Mouse (Mus musculus): Measurements from ENCODE around the gene E4f1. TPM values are rescaled to one million over a fixed set of nuclear protein-coding genes. Genes with fewer than 3 reads are reported as not detected.
A peak's percentile ranks its signal among the peaks of the same experiment; 100 is the strongest.
"Not testable (repeated sequence)": the region's sequence is repeated elsewhere in the genome, so short reads cannot be mapped to it uniquely, and the experiment has no call there.

The E4f1 gene
- polyA plus RNA-seq, 1 experiment from 2014 or later: 37.9 TPM

DNA sequence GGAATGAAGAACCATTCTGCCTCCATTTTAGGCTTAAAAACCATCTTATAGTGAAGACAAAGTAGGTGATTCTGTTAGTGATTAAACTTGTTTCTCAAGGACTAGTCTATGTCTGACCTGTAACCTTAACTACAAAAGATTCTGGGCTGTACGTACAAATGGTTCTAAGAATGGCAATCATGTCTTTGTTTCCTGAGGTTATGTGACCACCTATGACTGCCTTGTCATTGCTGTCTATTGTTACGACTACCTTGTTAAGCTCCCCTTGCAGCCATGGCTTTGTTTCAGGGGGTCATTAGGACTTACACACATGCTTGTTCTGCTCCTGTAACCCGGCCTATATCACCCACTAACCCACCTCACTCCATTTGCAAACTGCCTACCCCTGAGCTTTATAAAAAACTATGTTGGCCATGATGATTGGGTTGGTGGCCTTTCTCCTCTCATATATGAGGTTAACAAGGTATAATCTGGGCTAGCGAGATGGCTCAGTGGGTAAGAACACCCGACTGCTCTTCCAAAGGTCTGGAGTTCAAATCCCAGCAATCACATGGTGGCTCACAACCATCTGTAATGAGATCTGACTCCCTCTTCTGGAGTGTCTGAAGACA, 1.4 kb downstream of the E4f1 start:
- WGBS: 89% methylated on average over 5 of the region's 5 CpGs
- Histone ChIP-seq H3K4me2 (replicated peaks) (no peak overlapping the region), H3K27ac (no peak overlapping the region), H3K4me3 (no peak overlapping the region), H3K4me1 (peaks cover 30% of the 10 kb centered on the region), H3K27me3 (replicated peaks) (no peaks in the 10 kb centered on the region), H3K36me3 (peaks cover 3% of the 10 kb centered on the region), H3K9me3 (no peaks in the 10 kb centered on the region), H3K9ac (no peak overlapping the region)
- ATAC-seq (ENCODE audit: low FRiP score, low read depth): no peak

DNA sequence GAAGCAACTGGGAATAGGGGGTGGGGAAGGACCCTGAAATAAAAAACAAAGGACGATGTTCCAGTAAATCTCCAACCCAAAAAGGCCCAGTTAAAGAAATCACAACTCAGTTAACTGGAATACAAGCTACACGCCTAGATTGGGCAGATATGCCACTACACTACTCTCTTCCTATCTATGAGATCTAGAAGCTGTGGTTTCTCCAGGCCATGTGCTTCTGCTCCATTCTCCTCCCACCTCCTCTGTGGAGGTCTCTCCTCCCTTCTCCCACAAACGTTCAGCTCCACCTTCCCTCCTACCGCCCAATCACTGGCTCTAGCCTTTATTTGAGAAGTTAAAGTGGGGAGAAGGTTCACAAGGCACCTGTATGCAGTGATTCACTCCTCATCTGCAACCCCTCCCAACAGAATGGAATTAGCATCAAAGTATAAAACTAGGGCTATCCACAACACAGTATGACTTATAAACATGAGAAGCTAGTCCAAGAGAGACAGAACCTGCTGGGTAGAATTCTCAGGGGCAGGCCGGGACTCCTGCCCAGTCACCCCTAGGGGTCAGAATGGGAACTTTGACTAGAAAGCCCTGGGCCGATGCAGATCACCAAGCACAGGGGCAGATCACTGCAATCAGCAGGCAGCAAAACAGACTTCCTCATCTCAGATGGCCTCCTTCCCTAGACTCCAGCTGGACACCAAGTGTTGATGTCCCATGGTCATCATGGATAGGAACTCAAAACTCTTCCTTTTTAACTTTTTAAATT, 6.6 kb downstream of the E4f1 start:
- Histone ChIP-seq H3K4me1 (no peaks in the 10 kb centered on the region), H3K4me2 (replicated peaks) (no peak overlapping the region), H3K27me3 (replicated peaks) (no peaks in the 10 kb centered on the region), H3K27ac (no peak overlapping the region), H3K9me3 (no peaks in the 10 kb centered on the region), H3K36me3 (no peaks in the 10 kb centered on the region), H3K4me3 (no peak overlapping the region), H3K9ac (no peak overlapping the region)
- ATAC-seq (ENCODE audit: low FRiP score, low read depth): no peak
- 61% methylated on average over 6 of the region's 6 CpGs for WGBS

DNA sequence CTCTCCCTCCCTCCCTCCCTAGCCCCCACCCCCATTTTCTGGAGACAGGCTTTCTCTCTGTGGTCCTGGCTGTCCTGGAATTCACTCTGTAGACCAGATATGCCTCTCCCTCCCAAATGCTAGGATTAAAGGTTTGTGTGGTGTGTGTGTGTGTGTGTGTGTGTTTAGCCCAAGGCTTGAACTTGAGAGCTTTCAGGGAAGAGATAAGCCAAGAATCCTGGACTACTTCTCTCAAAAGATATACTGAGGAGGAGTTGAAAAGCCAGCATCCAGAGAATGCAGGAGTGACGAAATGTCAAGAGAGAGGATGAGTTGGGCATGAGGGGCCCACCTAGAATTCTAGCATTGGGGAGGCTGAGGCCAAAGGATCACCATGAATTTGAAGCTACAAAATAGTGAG, 7.2 kb downstream of the E4f1 start:
- 81% methylated on average over 1 of the region's 1 CpGs for WGBS
- H3K27ac ChIP-seq: no peak overlapping the region
- ATAC-seq (ENCODE audit: low FRiP score, low read depth): no peak
- H3K9ac ChIP-seq: no peak overlapping the region
- H3K4me2 ChIP-seq (replicated peaks): no peak overlapping the region
- no peaks in the 10 kb centered on the region for H3K27me3 ChIP-seq (replicated peaks)
- no peaks in the 10 kb centered on the region for H3K36me3 ChIP-seq
- H3K4me1 ChIP-seq: no peaks in the 10 kb centered on the region
- no peak overlapping the region for H3K4me3 ChIP-seq
- H3K9me3 ChIP-seq: no peaks in the 10 kb centered on the region

DNA sequence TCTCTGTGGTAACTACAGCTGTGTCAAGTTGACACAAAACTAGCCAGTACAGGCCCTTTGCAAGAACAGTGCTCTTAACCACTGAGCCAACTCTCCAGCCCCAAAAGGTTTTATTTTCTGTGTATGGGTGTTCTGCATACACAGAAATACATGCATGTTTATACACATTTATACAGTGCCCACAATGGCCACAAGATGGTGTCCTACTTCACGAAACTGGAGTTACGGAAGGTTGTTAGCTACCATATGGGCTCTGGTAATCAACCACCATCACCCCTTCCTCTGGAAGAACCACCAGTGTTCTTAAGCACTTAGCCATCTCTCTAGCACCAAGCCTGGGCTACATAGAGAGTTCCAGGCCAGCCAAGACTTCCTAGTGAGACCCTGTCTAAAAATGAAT, 8.5 kb downstream of the E4f1 start:
- Histone ChIP-seq H3K27me3 (replicated peaks) (no peaks in the 10 kb centered on the region), H3K9ac (no peak overlapping the region), H3K9me3 (no peaks in the 10 kb centered on the region), H3K36me3 (no peaks in the 10 kb centered on the region), H3K4me3 (no peak overlapping the region), H3K4me1 (no peaks in the 10 kb centered on the region), H3K27ac (no peak overlapping the region), H3K4me2 (replicated peaks) (no peak overlapping the region)
- ATAC-seq (ENCODE audit: low FRiP score, low read depth): no peak
- WGBS: 73% methylated on average over 2 of the region's 2 CpGs

DNA sequence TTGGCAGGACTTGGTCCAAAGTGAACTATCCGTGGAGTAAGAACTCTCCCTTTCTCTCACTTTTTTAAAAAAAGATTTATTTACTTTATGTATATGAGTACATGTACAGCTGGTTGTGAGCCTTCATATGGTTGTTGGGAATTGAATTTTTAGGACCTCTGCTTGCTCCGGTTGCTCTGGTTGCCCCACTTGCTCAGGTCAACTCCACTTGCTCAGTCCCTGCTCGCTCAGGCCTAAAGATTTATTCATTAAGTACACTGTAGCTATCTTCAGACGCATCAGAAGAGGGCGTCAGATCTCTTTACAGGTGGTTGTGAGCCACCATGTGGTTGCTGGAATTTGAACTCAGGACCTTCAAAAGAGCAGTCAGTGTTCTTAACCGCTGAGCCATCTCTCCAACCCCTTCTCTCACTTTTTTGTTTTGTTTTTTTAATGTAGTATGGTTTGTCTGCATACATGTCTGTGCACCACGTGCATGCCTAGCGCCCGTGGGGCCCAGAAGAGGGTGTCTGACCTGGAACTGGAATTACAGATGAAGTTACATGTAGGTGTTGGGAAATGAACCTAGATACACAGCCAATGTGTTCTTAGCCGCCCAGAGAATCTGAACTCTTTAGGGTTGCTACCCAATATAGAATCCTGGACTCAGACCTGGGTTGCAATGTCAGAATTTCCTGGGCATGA, 14.4 kb downstream of the E4f1 start:
- Histone ChIP-seq H3K4me2 (replicated peaks) (peak overlapping the region; percentile 86), H3K36me3 (peaks cover 12% of the 10 kb centered on the region), H3K4me1 (peaks cover 13% of the 10 kb centered on the region)
- WGBS: 56% methylated on average over 10 of the region's 10 CpGs
- not testable (repeated sequence) for H3K9ac ChIP-seq; H3K27me3 ChIP-seq (replicated peaks); H3K4me3 ChIP-seq; H3K27ac ChIP-seq; H3K9me3 ChIP-seq
- 0 out of 2 replicates have a peak, but pooled peaks have one; percentile 10 for ATAC-seq (ENCODE audit: low FRiP score, low read depth)

DNA sequence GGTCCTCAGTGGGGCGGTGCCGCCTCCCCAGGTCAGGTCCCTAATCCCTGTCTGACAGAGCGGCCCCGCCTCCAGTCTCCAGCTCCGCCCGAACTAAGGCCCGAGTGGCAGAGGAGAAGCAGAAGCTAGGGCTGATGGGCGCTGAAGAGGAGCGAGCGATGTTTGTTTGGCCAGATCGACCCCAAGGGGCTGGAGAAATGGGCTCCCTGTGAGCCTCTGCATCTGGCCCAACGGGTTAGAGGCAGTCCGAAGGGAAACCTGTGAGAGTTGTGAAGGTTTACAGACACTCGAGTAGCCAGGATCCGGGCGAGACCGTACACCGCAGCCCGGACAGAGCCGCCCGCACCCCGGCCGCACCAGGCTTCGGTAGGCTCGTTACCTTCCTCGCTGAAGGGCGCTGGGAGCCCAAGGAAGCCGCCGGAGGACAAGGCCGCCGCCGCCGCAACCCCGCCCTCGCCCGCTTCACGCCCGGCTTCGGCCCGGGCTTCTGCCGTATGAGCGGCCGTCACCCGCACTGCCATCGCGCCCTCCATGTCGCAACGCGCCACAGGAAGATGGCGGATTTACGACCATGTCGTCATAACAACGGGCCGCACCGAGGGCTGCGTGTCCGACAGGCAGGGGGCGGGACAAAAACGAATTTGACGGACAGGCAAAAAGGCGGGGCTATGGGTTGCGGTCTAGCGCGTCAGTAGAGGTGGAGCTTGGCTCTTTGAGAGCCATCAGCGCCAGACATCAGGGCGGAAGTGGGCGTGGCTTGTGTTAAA, 15.2 kb downstream of the E4f1 start:
- H3K4me2 ChIP-seq (replicated peaks): peak overlapping the region; percentile 86
- peaks cover 16% of the 10 kb centered on the region for H3K36me3 ChIP-seq
- H3K27me3 ChIP-seq (replicated peaks): no peaks in the 10 kb centered on the region
- H3K27ac ChIP-seq: peak overlapping the region; percentile 81
- ATAC-seq (ENCODE audit: low FRiP score, low read depth): peak; percentile 94
- H3K9ac ChIP-seq: peak overlapping the region; percentile 81
- peaks cover 13% of the 10 kb centered on the region for H3K4me1 ChIP-seq
- peak overlapping the region; percentile 77 for H3K4me3 ChIP-seq
- H3K9me3 ChIP-seq: no peaks in the 10 kb centered on the region
- under 1% methylated on average over 67 of the region's 67 CpGs for WGBS

DNA sequence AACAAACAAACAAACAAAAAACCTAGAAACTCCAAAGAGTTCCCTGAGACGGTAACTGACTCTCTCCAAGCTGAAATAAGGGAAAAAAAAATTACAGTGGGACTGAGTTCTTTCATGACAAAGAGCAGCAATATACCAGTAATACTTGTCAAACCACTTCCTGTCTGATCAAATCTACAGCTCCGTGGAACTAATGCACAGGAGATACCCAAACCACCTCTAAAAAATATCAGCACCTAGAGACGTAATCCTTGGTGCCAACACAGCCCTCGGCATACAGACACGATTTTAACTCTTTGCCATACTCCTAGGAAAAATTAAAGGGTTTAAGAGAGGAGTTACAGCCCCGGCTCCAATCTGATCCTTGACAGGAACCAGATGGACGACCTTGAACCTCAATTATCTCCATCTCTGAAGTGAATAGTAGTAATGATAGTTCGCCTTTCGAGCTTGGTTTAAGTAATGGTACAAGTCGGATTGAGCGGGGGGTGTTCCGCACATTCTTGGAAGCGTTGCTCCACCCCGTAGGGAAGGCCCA, 15.8 kb downstream of the E4f1 start:
- Histone ChIP-seq H3K4me3 (peak overlapping the region; percentile 77), H3K4me1 (peaks cover 13% of the 10 kb centered on the region), H3K9me3 (no peaks in the 10 kb centered on the region), H3K27me3 (replicated peaks) (no peaks in the 10 kb centered on the region), H3K4me2 (replicated peaks) (peak overlapping the region; percentile 86), H3K36me3 (peaks cover 23% of the 10 kb centered on the region), H3K27ac (peak overlapping the region; percentile 81; the same call in 1 of the 2 replicates), H3K9ac (peak overlapping the region; percentile 81)
- WGBS: 10% methylated on average over 14 of the region's 14 CpGs
- ATAC-seq (ENCODE audit: low FRiP score, low read depth): no peak

DNA sequence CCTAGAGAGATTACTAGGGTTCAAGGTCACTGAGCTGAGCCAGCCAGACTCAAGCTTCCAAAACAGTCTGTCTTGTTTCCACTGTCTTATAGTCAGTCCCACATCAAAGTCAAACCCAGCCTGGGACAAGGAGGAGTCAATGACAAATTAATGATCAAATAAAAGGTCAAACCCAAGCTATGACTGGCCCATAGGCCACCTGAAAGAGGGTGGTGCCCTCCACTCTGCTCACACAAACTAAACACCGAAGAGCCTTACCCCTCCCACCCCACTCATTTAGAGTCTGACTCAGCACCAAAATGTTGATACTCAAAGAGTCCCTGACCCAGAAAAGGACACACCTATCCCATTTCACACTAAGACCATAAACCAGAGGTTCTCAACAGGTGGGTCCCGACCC, 16.7 kb downstream of the E4f1 start:
- Histone ChIP-seq H3K4me3 (no peak overlapping the region), H3K27me3 (replicated peaks) (no peaks in the 10 kb centered on the region), H3K36me3 (peaks cover 32% of the 10 kb centered on the region), H3K4me1 (peaks cover 13% of the 10 kb centered on the region), H3K27ac (no peak overlapping the region), H3K4me2 (replicated peaks) (peak overlapping the region; percentile 86), H3K9ac (no peak overlapping the region), H3K9me3 (no peaks in the 10 kb centered on the region)
- ATAC-seq (ENCODE audit: low FRiP score, low read depth): no peak
- WGBS: 92% methylated on average over 2 of the region's 2 CpGs

DNA sequence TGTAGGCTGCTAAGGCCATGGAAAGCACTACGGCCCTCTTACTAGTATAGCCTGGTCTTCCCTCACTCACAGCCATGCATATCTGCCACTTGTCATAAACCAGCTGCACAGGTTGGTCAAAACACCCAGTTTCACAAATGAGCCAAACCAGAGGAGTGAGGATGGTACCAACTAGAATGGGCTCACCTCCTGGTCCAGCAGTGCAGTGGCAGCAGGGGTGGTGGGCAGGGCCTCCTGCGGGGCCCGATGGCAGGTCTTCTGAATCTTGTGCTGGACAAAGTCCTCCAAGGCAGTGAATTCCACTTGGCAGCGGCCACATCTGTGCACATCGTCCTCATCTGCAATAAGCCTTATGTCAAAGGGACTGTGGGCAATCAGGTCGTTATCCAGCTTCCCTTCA, 18.9 kb downstream of the E4f1 start:
- Histone ChIP-seq H3K9ac (no peak overlapping the region), H3K4me1 (peaks cover 13% of the 10 kb centered on the region), H3K9me3 (no peaks in the 10 kb centered on the region), H3K4me2 (replicated peaks) (no peak overlapping the region), H3K36me3 (peaks cover 53% of the 10 kb centered on the region), H3K27me3 (replicated peaks) (no peaks in the 10 kb centered on the region), H3K27ac (no peak overlapping the region), H3K4me3 (no peak overlapping the region)
- no peak for ATAC-seq (ENCODE audit: low FRiP score, low read depth)
- WGBS: 95% methylated on average over 6 of the region's 6 CpGs

DNA sequence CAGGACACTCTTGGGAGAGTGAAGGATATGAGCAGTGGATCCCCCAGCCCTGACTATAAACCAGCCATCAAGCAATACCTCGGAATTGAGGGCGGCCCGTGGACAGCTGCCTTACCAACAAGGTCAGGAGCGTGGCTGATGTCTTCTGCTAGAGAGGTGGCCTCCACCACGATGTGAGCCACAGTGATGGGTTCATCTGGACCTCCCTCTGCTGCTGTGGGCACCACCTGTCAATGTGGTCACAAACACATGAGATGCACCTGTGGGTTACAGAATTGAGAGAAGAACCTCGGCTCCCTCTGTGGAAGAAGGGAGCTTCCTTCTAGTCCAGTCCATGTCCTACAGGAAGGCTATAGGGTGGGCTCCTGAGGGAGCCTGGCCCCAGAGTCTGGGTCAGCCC, 20.6 kb downstream of the E4f1 start:
- Histone ChIP-seq H3K9me3 (no peaks in the 10 kb centered on the region), H3K9ac (no peak overlapping the region), H3K36me3 (peaks cover 71% of the 10 kb centered on the region), H3K4me2 (replicated peaks) (no peak overlapping the region), H3K27me3 (replicated peaks) (no peaks in the 10 kb centered on the region), H3K27ac (no peak overlapping the region), H3K4me1 (peaks cover 12% of the 10 kb centered on the region), H3K4me3 (no peak overlapping the region)
- no peak for ATAC-seq (ENCODE audit: low FRiP score, low read depth)
- WGBS: 94% methylated on average over 6 of the region's 6 CpGs

DNA sequence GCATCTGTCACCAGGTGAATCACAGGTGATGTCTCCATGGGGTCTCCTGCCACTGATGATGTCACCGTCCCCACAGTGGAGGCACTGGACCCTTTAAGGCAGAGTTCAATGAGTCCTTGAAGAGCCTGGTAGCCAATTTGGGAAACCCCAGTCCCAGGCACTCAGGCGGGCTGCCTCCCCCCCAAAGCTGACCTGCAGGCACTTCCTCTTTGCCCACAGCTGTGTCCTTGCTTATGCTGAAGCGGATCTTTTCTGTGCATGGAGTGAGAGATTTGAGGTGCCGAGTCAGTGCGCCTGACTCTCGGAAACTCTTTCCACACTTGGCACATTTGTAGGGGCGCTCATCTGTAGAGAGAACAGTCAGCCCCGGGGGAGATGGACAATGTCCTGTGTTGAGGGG, 23.5 kb downstream of the E4f1 start:
- no peak overlapping the region for H3K9ac ChIP-seq
- H3K9me3 ChIP-seq: no peaks in the 10 kb centered on the region
- H3K27me3 ChIP-seq (replicated peaks): no peaks in the 10 kb centered on the region
- no peak for ATAC-seq (ENCODE audit: low FRiP score, low read depth)
- peaks cover 97% of the 10 kb centered on the region for H3K36me3 ChIP-seq
- H3K4me3 ChIP-seq: no peak overlapping the region
- no peaks in the 10 kb centered on the region for H3K4me1 ChIP-seq
- H3K4me2 ChIP-seq (replicated peaks): no peak overlapping the region
- no peak overlapping the region for H3K27ac ChIP-seq
- WGBS: 97% methylated on average over 8 of the region's 8 CpGs

DNA sequence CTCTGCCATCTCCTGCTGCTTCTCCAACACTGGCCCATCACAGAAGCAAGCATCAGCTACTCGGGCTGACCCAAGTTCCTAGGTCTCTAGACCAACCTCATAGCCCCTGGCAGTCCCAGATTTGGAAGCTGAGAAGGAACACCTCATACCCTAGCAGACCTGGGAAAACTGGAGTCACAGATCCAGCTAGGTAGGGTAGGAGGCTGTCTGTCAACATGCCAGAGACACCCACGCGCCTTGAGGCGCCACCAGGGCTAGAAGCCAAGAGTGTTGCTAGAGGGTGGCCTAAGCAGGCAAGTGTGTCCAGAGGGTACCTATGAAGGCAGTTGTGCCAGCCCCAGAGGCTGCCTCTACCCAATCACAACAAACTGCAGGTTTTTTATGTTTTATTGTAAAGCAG, 26.7 kb downstream of the E4f1 start:
- H3K9ac ChIP-seq: no peak overlapping the region
- 88% methylated on average over 4 of the region's 4 CpGs for WGBS
- H3K4me3 ChIP-seq: no peak overlapping the region
- no peak for ATAC-seq (ENCODE audit: low FRiP score, low read depth)
- no peaks in the 10 kb centered on the region for H3K9me3 ChIP-seq
- peaks cover 99% of the 10 kb centered on the region for H3K36me3 ChIP-seq
- no peak overlapping the region for H3K27ac ChIP-seq
- H3K27me3 ChIP-seq (replicated peaks): no peaks in the 10 kb centered on the region
- no peaks in the 10 kb centered on the region for H3K4me1 ChIP-seq
- no peak overlapping the region for H3K4me2 ChIP-seq (replicated peaks)

Measured in neural tube, embryonic 12.5 days (tissue).